Mouse (Mus musculus): ENCODE results near the gene Anapc7. TPM values are rescaled to one million over a fixed set of nuclear protein-coding genes. Genes with fewer than 3 reads are reported as not detected.
"Not testable (repeated sequence)": the region's sequence is repeated elsewhere in the genome, so short reads cannot be mapped to it uniquely, and the experiment has no call there.

Anapc7 gene
- polyA plus RNA-seq, 1 experiment = 26.3 TPM

DNA sequence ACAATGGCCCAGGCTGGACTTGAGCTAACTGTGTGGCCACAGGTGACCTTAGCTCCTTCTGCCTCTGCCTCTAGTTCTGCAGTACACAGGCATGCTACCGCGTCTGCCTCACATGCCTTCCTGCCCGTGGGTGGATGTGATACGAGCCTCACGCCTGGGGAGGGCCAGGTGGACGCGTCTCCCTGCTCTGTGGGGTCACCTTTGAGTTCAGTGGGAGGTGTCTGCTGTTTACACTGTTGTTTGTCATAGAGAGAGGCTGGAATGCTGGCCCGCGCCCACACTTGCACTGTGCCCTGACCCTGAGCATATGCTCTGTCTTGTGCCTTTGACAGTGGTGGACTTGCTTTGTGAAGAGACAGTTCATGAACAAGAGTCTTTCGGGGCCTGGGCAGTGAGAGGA is 16.0 kb upstream of the Anapc7 start:
- DNase-seq (ENCODE audit: low read depth) = no peak

DNA sequence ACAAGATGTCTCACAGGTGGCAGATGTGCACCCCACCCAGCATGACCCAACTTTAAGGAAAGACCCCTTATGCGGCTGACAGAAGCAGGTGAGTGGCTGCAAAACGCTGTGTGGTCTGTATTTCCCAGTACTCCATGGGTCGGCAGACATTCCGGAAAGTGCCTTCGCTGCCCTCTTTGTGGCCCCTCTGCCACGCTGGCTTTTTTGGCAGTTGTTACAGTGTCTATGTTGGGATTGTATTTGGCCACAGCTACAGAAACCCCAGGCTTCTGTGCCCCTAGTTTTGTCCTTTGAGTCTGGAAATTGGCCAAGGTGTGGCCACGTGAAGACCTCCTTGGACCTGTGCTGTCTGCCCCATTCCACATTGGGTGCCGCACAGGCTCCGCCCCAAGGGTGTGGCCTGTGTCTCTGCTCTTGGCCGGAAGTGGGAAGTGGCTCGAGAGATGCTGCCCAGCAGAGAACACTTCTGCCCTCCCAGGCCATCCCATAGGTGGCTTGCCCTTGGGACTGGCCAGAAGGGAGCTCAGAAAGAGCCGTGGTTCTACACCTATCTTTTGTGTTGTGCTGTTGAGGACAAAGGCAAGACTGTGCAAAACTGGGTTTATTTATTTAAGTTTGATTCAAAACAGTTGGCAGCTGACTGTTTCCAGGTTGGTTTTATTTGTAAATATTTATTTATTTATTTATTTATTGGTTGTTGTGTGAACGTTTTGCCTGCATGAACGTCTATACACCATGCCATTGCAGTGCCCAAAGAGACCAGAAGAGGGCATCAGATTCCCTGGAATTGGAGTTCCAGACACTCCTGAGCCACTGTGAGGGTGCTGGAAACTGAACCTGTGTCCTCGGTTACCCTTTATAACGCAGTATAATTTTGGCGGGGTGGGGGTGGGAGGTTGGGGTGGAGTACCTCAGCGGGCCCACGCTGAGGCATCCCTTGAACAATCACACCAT is 11.5 kb upstream of the Anapc7 start:
- DNase-seq (ENCODE audit: low read depth) = no peak

DNA sequence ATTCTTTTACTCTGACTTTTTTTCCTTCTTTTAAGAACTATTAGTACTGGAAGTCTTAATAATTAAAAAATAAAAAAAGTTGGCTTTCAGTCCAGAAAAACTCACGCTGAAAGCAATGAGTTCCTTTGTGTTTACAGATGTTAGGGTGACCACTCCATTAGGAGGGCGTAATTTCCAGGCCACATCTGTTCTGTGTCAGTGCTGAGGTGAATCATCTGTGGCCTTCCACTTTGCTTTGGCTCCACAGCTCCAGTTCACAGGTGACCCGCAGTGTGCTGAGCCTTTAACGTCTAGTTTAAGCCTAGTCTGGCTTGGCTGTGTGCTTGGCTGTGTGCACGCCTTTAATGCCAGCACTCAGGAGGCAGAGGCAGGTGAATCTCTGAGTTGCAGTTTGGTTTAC is 9.6 kb upstream of the Anapc7 start:
- DNase-seq (ENCODE audit: low read depth) = no peak

DNA sequence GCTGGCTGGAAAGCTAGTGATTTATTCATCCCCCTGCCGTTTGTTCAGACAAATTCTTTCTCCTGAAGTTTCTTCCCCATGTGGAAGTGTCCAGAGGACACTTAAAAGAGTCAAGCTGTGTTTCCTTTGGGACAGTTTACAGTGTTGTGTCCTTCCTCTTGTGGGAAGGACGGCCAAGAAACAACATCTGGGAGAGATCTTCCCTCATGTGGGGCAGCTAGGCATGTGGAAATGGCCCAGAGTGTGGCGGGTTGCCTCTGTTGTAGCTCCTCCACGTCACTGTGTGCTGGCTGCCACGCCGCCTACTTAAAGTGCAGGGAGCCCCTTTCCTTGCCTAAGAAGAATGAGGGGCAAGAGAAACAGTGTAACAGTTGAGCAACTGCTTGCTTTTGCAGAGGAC is 8.7 kb upstream of the Anapc7 start:
- DNase-seq (ENCODE audit: low read depth) = no peak

DNA sequence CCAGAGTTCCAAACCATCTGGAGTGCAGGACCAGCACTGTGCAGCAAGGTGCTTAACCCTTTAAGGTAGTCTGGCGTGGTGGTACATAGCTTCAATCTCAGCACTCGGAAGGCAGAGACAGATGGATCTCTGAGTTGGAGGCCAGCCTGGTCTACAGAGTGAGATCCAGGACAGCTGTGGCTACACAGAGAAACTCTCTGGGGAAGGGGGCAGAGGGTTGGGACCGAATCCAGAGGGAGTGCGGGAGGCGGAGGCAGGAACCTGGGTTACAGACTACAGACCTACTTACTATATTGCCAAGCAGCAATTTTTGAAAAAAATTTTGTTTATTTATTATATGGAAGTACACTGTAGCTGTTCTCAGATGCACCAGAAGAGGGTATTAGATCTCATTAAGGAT is 7.1 kb upstream of the Anapc7 start:
- DNase-seq (ENCODE audit: low read depth) = no peak

DNA sequence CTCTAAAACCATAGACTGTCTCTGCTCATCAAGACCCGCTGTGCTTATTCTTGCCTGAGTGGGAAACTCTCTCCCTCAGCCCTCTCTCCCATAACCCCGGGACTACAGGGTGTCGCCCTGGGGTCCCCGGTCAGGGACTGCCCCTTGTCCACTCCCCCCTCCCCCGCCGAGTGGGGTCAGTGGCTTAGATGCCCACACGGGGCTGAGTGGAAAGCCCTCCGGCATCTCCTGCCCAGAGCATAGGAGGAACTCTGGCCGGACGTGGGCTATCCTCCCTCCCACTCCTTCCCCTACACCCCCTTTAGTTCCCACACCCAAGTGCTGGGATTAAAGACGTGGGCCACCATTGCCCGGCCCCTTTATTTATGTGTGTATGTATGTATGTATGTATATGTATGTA is 6.0 kb upstream of the Anapc7 start:
- DNase-seq (ENCODE audit: low read depth) = no peak

DNA sequence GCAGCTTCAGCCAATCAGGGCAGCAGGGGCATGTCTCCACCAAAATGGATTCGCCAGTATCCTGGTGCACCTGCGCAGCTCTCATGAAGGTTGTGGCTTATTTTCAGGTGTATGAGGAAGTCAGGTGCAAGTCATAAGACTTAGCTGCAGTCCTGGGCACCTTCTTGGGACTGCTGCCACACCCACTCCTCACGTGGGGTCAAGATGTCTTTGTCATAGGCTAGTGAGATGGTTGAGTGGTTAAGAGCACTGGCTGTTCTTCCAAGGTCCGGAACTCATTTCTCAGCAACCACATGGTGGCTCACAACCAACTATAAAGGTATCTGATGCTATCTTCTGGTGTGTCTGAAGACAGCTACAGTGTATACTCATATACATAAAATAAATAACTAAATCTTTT is 817 bp upstream of the Anapc7 start:
- not testable (repeated sequence) for DNase-seq (ENCODE audit: low read depth)

- DNase-seq (ENCODE audit: low read depth) = peak; percentile 54
These were observed 825 bp downstream of the Anapc7 start for GRCm38 (mm10) chr5:122422071-122422964.

- no peak for DNase-seq (ENCODE audit: low read depth)
These were observed 1.6 kb downstream of the Anapc7 start for GRCm38 (mm10) chr5:122423083-122423482.

GRCm38 (mm10) chr5:122425550-122425949 is 4.1 kb downstream of the Anapc7 start:
- DNase-seq (ENCODE audit: low read depth) = no peak

DNA sequence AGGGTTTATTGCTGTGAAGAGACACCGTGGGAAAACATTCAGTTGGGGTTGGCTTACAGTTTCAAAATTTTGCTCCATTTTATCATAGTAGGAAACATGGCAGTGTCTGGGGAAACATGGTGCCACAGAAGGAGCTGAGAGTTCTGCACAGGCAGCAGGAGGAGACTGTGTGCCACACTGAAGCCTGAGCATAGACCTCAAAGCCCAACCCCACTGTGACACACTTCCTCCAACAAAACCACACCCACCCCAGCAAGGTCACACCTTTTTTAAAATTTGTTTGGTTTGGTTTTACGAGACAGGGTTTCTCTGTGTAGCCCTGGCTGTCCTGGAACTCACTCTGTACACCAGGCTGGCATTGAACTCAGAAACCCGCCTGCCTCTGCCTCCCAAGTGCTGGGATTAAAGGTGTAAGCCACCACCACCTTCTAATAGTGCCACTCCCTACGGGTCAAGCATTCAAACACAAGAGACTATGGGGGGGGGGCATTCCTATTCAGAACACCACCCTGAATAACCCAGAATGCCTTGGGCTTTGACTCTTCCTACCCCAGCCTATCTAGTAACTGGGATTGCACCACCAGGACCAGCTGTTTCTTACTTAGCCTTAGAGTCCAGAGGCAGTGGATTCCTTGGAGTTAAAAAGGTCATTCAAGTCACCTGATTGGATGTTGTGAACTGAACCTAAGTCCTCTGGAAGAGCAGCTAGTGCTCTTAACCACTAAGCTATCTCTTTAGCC is 8.7 kb downstream of the Anapc7 start:
- no peak for DNase-seq (ENCODE audit: low read depth)

DNA sequence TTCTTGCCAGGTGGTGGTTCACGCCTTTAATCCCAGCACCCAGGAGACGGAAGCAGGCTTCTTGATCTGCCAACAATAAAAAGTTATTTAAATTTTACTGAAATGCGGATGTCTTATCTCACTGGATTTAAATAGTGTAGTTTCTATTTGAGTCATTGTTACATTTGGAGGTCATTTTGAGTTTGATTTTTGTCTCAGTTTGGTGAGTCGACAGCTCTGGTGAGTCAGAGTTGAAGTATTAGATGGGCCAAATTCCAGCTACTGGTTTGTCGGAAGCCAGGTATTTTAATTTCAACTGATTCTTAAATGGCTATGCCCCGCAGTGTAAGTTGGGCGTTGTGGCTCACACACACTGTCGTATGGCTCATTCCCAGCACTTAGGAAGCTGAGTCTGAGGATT is 9.7 kb downstream of the Anapc7 start:
- no peak for DNase-seq (ENCODE audit: low read depth)

GRCm38 (mm10) chr5:122434541-122434940 is 13.0 kb downstream of the Anapc7 start:
- DNase-seq (ENCODE audit: low read depth) = no peak

DNA sequence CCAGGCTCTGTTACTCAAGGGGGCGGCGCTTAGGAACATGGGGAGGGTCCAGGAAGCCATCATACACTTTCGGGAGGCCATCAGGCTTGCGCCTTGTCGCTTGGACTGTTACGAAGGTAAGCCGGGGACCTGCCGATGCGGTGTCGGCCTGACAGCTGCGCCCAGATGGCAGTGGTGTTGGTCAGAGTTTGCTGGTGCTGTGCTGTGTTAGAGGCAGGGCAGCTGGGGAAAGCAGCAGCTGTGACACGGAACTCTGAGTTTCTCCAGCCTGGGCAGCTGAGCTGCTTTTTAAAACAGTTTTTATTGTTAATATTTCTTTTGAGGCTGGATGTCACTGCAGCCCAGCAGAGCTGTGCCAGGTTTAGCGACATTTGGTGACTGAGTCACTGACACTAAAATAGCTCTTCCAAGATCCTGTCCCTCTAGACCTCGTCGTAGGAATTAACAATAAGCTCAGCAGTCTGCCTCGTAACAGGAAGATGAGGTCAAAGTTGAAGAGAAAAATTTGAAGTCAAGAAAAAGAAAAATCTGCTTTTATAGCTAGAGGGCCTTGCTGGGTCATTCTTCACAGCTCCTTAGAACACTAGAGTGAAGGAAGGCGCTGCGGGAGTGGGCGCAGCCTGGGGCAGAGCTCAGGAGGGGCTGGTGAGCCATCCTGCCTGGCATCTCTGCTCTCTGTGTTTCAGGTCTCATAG is 18.1 kb downstream of the Anapc7 start:
- no peak for DNase-seq (ENCODE audit: low read depth)

GRCm38 (mm10) chr5:122440095-122440630 is 18.7 kb downstream of the Anapc7 start:
- DNase-seq (ENCODE audit: low read depth) = no peak

DNA sequence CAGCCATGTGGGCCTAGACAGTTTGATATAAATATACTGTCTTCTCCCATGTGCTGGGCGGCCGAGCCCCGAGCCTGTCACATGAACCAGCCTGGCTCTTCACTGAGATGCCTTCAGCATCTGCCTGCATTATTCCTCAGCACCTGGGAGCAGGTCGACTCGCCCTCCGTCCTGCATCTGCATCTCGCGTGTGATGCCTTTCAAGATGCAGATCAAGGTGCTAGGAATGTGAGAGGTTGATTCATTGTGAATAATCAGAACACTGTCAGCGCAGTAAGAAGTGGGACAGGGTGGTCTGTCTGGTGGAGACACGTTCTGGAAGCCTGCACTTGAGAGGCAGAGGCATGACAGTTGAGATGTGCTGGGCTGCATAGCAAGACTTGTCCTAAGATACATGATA is 23.0 kb downstream of the Anapc7 start:
- DNase-seq (ENCODE audit: low read depth) = no peak

DNA sequence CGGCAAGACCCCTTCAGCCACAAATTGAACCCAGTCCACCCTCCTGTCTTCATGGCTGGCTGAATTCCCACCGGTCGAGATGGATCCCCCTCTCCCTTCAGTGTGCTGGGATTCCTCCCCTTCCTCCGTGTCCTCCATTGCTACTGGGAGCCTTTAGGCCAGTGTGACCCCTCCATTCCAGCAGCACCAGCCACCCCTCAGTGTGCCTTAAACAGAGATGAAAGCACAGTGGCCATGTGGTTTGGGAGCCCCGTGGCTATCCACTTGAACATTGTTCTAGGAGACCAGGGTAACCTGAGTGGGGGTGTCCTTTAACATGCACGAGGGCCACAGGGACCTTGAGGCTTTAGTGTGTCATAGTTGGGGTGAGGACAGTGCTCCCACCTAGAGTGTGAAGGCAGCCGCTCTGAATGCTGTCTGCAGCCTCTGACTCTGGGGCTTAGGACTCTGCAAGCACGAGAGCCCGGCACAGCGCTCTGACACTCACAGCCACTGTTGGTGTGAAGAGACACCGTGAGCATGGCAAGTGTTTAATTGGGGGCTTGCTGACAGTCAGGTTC is 23.6 kb downstream of the Anapc7 start:
- no peak for DNase-seq (ENCODE audit: low read depth)

- peak; percentile 90 for DNase-seq (ENCODE audit: low read depth)
These were observed 26.4 kb downstream of the Anapc7 start for GRCm38 (mm10) chr5:122447857-122448256.

GRCm38 (mm10) chr5:122448869-122449268 is 27.4 kb downstream of the Anapc7 start:
- no peak for DNase-seq (ENCODE audit: low read depth)

DNA sequence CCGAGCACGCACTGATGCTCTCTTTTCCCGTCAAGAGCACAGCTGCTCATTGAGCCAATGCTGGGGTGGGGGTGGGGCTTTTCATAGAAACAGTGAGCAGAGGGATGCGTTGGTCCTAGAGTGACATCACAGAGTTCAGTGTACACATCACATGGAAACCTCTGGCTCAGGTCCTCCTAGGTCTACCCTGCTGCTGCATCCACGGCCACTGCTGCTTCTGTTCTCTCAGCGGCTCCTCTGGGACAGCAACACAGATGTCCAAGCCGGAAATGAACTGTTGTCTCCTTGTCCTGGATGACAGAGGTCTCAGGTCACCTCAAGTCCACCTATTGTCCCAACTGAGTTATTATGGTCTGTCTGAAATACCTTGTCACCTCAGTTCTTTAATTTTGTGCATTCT is 28.5 kb downstream of the Anapc7 start:
- no peak for DNase-seq (ENCODE audit: low read depth)

- DNase-seq (ENCODE audit: low read depth) = no peak
These were observed 29.4 kb downstream of the Anapc7 start for GRCm38 (mm10) chr5:122450913-122451317.

Measured in gonadal fat pad, adult 2 months (tissue).